Mouse (Mus musculus) embryonic stem cell, embryonic (primary cell): ENCODE results near the gene Erbb3.

Experiments used
- CTCF ChIA-PET, 4 experiments: fragments of 300-600 bp in 2 of 4; fragments of 350-600 bp in 2 of 4; sonication (Branson Sonifier 250); formaldehyde crosslinking; loops; one replicate each; lab custom pipeline; 2022; ENCODE audit warnings: inconsistent platforms in 2 of 4; lab: Charles Lee
- POLR2A ChIA-PET, 4 experiments: fragments of 300-600 bp in 2 of 4; fragments of 350-600 bp in 2 of 4; sonication (Branson Sonifier 250); formaldehyde crosslinking; loops; one replicate each; lab custom pipeline; 2022; ENCODE audit warnings: antibody characterized with exemption in 4 of 4, inconsistent platforms in 1 of 4; lab: Charles Lee

Gene Erbb3

DNA sequence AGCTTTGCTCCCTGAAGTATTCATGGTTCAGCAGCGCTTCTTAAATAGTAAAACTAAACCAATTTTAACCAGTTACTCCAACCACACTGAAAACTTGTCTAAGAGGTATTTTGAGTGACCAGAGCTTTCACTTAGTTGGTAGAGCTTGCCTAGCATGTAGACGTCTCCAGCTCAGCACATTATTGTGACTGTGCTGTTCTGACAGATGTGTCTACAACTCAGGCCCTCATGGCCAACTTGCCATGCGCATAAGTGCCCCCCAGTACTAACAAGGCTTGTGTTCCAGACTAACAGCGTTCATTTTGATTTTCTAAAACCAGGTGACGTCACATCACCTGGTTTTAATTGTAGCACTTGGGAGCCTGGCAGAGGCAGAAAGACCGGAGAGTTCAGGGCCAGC, 32.5 kb downstream of the Erbb3 start:
- POLR2A ChIA-PET, result interaction anchor here (0.7 to 12.1 kb wide), 13 partner anchors 9 to 70 kb away, joined by 3 to 250 read pairs (median 9); partner anchors contain the start of genes Pa2g4 (in 4 of the 4), Zc3h10 (in 3 of the 4), Esyt1 (in 1 of the 4) and Myl6b (in 1 of the 4)
- CTCF ChIA-PET, result interaction anchor here (0.6 to 1.6 kb wide), 10 partner anchors 9 to 334 kb away, joined by 3 to 8 read pairs (median 3); partner anchors contain the start of genes Pa2g4 (in 1 of the 4) and Zc3h10 (in 1 of the 4)

DNA sequence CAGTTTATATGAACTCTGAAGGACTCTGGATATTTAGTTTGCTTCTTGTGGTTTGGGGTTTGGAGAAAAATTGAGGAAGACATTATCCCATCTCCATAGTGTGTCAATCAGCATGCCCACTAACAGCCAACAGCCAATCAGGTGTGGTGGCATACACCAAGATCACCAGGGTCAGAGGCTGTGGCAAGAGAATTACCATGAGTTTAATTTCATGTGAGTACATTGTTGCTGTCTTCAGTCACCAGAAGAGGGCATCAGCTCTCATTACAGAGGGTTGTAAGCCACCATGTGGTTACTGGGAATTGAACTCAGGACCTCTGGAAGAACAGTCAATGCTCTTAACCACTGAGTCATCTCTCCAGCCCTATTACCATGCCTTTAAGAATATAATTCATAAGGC, 33.2 kb downstream of the Erbb3 start:
- ChIA-PET CTCF (interaction anchor here (0.6 to 1.6 kb wide), 12 partner anchors 9 to 335 kb away, joined by 3 to 8 read pairs (median 3); partner anchors contain the start of genes Pa2g4 (in 2 of the 4) and Zc3h10 (in 1 of the 4)), POLR2A (interaction anchor here (0.6 to 12.1 kb wide), 13 partner anchors 8 to 192 kb away, joined by 3 to 250 read pairs (median 9); partner anchors contain the start of genes Pa2g4 (in 4 of the 4), Zc3h10 (in 3 of the 4), Esyt1 (in 1 of the 4) and Myl6b (in 1 of the 4))

DNA sequence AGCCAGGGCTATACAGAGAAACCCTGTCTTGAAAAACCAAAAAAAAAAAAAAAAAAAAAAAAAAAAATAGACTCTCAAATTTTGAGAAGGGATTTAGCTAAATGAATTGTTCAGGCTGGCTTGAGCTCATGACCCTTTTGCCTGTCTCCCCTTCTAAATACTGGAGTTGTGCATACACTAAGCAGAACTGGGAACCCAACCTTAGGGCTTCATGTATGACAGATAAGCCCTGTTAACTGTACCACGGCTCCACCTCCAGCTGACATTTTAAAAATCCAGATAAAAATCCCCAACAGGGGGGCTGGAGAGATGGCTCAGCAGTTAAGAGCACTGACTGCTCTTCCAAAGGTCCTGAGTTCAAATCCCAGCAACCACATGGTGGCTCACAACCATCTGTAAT, 33.9 kb downstream of the Erbb3 start:
- ChIA-PET POLR2A (interaction anchor here in 3 of 4 experiments (0.6 to 12.1 kb wide), 16 partner anchors 8 to 139 kb away, joined by 3 to 250 read pairs (median 4); partner anchors contain the start of genes Pa2g4 (in 3 of the 3), Zc3h10 (in 3 of the 3), Esyt1 (in 2 of the 3) and Myl6b (in 1 of the 3)), CTCF (interaction anchor here in 2 of 4 experiments (0.6 to 1.4 kb wide), 4 partner anchors 35 to 888 kb away, joined by 3 to 4 read pairs (median 3); no protein-coding TSS in a partner anchor)

DNA sequence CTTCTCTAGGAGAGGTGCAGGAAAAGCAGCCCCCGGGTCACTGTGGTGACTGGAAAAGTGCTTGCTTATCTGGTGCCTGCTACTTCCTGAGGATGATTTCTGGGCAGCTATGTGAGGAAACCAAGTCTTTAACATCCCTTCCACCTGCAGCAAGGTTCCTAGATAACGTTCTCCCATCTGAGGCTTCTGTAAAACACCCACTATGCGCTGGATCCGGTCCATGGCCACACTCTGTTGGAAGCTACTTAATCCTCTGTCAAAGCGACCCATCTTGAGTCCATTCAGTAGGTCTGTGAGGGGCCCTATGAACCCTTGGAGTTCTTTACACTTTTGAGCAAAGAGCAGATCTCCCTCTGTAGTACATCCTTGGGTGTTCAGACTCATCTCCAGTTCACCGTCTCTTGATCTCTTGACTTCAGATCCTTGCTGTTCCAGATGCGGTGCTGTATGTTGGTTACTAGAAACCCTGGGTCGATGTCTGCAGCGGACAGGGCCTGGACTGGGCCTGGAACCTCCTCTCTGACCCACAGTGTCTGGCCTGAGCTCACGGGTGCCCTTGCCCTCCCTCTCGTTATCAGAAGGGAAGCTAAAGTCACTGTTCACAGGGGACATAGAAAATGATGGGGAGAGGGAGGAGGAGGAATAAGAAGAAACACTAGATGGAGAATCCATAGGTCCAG, 39.2 kb downstream of the Erbb3 start:
- POLR2A ChIA-PET, result interaction anchor here in 3 of 4 experiments (0.6 to 3.0 kb wide), 31 partner anchors 8 to 1336 kb away, joined by 3 to 46 read pairs (median 4); partner anchors contain the start of genes Pa2g4 (in 3 of the 3), Esyt1 (in 2 of the 3), Nabp2 (in 2 of the 3) and Rnf41 (in 2 of the 3)
- CTCF ChIA-PET, result interaction anchor here in 2 of 4 experiments (0.6 to 1.4 kb wide), 3 partner anchors 40 to 943 kb away, joined by 3 to 5 read pairs (median 4); partner anchors contain the start of gene Erbb3 (in 1 of the 2)

DNA sequence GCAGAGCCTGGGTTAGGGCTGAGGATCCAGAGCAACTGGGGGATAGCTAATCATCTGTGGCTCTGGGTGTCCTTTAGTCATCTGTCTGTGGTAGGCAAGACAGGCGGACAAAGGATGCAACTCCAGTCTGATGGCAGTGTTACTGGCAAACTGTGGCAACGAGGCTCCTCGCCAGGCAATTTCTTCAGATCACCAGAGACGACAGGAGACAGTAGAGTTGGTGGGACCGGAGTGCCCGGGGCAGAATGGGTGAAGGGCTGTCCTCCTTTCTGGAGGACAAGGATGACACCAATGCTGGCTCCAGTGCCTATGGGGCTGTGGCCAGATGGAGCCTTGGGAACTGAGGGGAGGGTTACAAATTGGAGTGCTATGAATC, 39.8 kb downstream of the Erbb3 start:
- CTCF ChIA-PET, result interaction anchor here in 1 of 4 experiments (0.7 to 1.4 kb wide), 2 partner anchors 40 to 942 kb away, joined by 3 to 5 read pairs; partner anchors contain the start of gene Erbb3
- POLR2A ChIA-PET, result interaction anchor here in 3 of 4 experiments (0.6 to 3.0 kb wide), 30 partner anchors 9 to 1335 kb away, joined by 3 to 46 read pairs (median 4); partner anchors contain the start of genes Pa2g4 (in 3 of the 3), Esyt1 (in 2 of the 3), Nabp2 (in 2 of the 3) and Rnf41 (in 2 of the 3)

DNA sequence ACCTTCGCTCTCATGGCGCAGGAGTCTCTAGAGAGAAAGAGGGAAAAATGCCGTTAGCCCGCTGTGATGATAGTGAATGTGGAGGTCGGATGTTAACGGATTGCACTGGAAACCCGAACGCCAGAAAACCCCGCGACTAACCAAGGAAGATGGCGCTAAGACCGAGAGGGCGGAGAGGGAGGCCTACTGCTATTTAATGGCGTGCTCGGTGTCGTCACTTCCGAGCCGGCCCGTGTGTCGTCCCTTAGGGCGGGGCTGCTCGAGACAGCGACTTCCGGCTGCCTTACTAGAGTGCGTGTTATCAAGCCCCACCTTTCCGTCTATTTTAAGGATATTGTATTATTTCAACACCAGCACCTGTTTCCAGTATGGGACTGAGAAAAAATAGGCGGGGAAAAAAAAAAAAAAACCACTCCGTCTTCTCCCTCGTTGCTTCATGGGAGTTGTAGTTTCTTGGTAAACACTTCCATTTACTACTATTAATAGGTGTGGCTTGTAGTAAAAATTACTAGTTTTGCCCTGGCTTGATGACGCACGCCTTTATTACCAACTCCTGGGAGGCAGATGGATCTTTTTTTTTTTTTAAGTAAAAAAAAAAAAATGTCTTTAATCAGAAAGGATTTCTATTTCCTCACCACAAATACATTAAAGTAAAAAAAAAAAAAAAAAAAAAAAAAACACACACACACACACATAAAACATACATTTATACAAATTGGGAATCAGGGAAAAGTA, 40.3 kb downstream of the Erbb3 start, which contains the start of gene Rpl41:
Gene Rpl41 (minus strand): TSS at position 359 of the 735 bp plus-strand sequence.
- ChIA-PET CTCF (interaction anchor here in 1 of 4 experiments (0.7 to 2.1 kb wide), 2 partner anchors 24 to 942 kb away, joined by 3 to 14 read pairs; partner anchors contain the start of gene Esyt1), POLR2A (interaction anchor here in 3 of 4 experiments (0.5 to 5.3 kb wide), 77 partner anchors 8 to 514 kb away, joined by 3 to 250 read pairs (median 8); partner anchors contain the start of genes Esyt1 (in 3 of the 3), Myl6 (in 3 of the 3), Nabp2 (in 3 of the 3) and Pa2g4 (in 3 of the 3))

DNA sequence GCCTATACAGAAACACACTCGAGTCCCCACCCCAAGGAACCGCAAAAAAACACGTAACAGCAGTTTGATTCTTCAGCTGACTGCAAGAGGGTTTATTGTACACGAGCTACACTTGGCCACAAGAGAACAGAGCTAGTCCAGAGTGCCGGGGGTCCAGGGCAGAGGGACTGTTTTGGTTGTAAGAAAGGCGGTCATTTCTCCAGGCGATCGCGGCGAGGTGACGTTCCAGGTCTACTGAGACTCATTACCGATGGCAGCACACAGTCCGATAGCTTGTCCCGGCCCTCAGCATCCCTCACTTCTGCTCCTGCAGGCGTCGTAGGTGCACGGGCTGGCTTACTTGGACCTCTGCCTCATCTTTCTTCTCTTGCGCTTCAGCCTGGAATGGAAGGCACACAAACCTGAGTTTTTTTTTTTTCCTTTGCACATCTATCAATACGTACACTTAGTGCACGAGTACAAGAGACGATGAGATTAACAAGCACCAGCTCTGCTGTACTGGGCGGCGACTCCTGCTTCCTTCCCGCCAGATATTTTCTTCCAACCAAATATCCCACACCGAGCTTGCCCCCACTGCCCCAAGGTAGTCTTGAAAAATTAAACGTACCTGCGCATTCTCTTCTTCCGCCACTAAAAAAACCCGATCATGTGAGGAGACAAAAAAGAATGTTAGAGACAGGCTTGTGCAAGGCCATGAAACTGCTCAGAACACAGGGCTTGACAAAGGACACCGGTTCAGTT, 41.2 kb downstream of the Erbb3 start:
- ChIA-PET CTCF (interaction anchor here in 3 of 4 experiments (0.7 to 2.8 kb wide), 19 partner anchors 8 to 365 kb away, joined by 3 to 18 read pairs (median 5); partner anchors contain the start of genes Esyt1 (in 3 of the 3), Coq10a (in 1 of the 3), Myl6 (in 1 of the 3) and Nabp2 (in 1 of the 3)), POLR2A (interaction anchor here (0.5 to 5.3 kb wide), 180 partner anchors 8 to 1259 kb away, joined by 3 to 250 read pairs (median 5); partner anchors contain the start of genes Esyt1 (in 4 of the 4), Myl6b (in 4 of the 4), Cnpy2 (in 3 of the 4) and Coq10a (in 3 of the 4))

DNA sequence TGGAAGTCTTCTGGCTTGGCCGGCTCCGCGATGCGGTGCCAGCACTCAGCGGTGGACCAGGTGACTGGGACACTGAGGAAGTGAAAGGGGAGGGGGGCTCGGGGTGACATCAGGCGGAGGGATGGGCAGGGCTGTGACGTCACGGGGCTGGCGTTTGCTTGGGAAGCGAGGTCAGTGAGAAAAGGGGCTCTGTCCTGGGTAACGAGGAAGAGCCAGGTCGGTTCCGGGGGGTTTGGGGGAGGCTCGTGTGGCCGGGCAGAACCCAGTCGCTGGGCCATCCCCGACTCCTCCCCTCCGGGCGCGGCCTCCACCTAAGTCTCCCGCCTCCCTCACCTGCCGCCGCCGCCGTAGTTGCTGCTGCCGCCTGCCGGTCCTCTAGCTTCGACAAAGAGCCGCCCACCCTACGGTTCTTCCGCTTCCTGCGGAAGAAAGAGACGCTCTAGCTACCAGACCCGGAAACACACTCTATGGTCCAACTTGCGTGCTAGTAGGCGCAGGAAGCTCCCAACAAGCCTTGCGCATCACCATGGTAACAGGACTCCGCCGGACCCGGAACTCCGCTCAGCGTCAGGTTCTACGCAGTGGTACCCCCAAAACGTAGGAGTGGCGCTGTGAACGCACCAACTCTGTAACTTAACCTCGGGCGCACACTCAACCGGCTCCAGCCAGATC, 42.0 kb downstream of the Erbb3 start, which contains the start of gene Zc3h10:
Gene Zc3h10 (minus strand): TSS at position 414 of the 672 bp plus-strand sequence.
- CTCF ChIA-PET, result interaction anchor here in 3 of 4 experiments (0.5 to 2.8 kb wide), 22 partner anchors 9 to 366 kb away, joined by 3 to 18 read pairs (median 5); partner anchors contain the start of genes Esyt1 (in 3 of the 3), Coq10a (in 1 of the 3), Myl6 (in 1 of the 3) and Nabp2 (in 1 of the 3)

DNA sequence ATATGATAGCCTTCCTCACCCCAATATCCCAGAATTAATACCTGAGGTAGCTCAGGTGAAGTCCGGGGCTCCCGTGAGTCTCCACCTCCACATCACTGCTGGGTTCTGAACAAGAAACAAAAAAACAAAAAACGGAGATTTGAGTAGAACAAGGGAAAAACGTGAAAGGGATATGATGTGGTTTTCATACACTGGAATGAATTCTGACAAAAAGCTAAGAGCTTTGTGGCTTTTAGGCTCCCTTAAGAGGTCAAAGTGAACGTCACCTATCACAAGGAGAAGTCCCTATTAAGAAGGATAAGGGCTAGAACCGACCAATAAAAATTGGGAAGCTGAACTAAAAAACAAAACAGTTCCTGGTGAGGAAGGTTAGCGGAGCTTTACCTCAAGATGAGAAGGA, 42.7 kb downstream of the Erbb3 start:
- POLR2A ChIA-PET, result interaction anchor here in 3 of 4 experiments (0.6 to 5.3 kb wide), 92 partner anchors 7 to 940 kb away, joined by 3 to 250 read pairs (median 7); partner anchors contain the start of genes Esyt1 (in 3 of the 3), Myl6b (in 3 of the 3), Coq10a (in 2 of the 3) and Cs (in 2 of the 3)

More for the DNA sequence above, 42.0 kb downstream of the Erbb3 start, which contains the start of gene Zc3h10:
- POLR2A ChIA-PET, result interaction anchor here (0.6 to 5.3 kb wide), 211 partner anchors 8 to 1258 kb away, joined by 3 to 250 read pairs (median 5); partner anchors contain the start of genes Esyt1 (in 4 of the 4), Myl6b (in 4 of the 4), Pa2g4 (in 4 of the 4) and Cnpy2 (in 3 of the 4)

DNA sequence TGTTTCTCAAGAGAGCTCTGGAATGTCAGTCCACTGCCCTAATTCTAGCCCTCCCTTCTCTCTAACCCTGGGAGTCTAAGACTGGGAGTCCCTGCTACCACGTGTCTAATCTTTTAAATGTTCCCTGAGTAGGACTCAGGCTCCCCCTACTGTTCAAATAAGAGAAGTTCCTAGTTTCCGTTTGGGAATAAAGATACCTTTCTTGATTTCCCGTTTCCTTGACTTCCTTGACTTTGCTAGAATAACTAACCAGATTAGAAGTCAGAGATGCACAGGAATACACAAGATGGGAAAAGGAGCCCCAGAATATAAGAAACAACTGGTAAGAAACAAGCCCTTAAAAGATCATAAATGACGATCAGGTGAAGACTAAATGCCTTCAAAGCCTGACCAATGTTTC, 43.1 kb downstream of the Erbb3 start:
- ChIA-PET POLR2A (interaction anchor here in 3 of 4 experiments (0.6 to 5.3 kb wide), 65 partner anchors 7 to 508 kb away, joined by 3 to 250 read pairs (median 8); partner anchors contain the start of genes Esyt1 (in 3 of the 3), Myl6b (in 3 of the 3), Myl6 (in 2 of the 3) and Nabp2 (in 2 of the 3)), CTCF (interaction anchor here (0.6 to 2.8 kb wide), 19 partner anchors 10 to 188 kb away, joined by 3 to 18 read pairs (median 5); partner anchors contain the start of genes Esyt1 (in 2 of the 4), Coq10a (in 1 of the 4), Myl6 (in 1 of the 4) and Myl6b (in 1 of the 4))

More for the DNA sequence above, 42.7 kb downstream of the Erbb3 start:
- CTCF ChIA-PET, result interaction anchor here in 3 of 4 experiments (0.9 to 2.8 kb wide), 20 partner anchors 10 to 366 kb away, joined by 3 to 18 read pairs (median 5); partner anchors contain the start of genes Esyt1 (in 3 of the 3), Coq10a (in 1 of the 3), Myl6 (in 1 of the 3) and Myl6b (in 1 of the 3)

DNA sequence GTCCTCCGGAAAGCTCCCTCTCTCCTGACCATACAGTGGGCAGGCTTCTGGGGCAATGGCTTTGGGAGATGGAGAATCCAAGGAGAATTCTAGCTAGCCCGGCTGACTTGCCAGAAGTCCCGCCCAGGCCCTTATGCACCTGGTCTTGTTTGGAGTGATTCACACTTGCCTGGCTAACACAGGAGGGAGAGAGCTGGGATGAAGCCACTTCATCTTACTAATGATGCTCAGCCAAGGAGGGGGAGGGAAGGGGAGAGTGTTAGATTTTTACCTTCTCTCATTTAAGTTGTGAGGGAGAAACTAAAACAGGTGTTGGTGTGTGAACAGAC, 43.9 kb downstream of the Erbb3 start:
- ChIA-PET POLR2A (interaction anchor here in 3 of 4 experiments (0.5 to 5.3 kb wide), 30 partner anchors 10 to 481 kb away, joined by 3 to 250 read pairs (median 8); partner anchors contain the start of genes Esyt1 (in 3 of the 3), Myl6b (in 2 of the 3), Pa2g4 (in 2 of the 3) and Pan2 (in 2 of the 3)), CTCF (interaction anchor here (0.5 to 2.8 kb wide), 13 partner anchors 10 to 244 kb away, joined by 3 to 18 read pairs (median 4); partner anchors contain the start of genes Myl6b (in 1 of the 4), Nabp2 (in 1 of the 4), Pa2g4 (in 1 of the 4) and Rnf41 (in 1 of the 4))

DNA sequence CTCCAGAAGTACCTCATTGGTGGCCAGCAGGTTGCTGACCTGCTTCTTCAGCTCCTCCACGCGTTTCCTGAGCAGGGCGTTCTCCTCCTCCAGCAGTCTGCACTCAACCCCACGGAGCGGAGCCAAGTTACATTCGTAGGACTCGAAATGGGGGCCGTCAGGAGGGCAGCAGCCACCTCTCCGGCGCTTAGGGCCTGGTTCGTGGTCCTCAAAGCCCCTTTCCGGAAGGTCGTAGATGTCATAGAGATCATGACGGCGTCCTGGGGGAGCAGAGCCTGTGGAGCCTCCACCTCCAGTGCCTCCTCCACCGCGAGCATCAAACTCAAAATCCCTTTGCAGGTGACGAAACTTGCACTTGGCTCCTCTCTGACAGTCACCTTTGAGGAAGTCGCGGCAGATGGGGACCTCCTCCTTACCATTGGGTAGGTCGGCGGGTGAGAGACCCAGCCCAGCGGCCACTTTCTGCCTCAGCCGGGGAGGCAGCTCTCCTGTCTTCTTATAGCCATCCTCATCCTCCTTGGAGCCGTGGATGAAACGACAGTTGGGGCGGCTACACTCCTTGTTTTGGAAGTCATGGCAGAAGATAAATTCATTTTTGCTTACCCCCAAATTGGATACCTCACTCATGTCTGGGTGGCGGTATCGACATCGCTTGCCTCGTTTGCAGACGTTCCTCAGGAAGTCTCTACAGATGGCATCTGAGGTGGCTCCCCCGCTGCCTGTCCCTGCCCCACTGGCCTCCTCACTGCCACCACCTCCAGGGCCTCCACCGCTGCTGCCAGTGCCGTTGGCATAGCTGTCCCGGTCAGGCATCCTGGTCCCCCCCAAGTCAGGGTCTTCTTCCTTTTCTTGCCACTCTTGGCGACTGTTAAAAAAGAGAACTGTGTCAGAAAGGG, 44.5 kb downstream of the Erbb3 start:
- ChIA-PET POLR2A (interaction anchor here in 3 of 4 experiments (0.5 to 5.3 kb wide), 27 partner anchors 9 to 480 kb away, joined by 3 to 250 read pairs (median 10); partner anchors contain the start of genes Esyt1 (in 3 of the 3), Pa2g4 (in 2 of the 3), Myl6 (in 1 of the 3) and Myl6b (in 1 of the 3)), CTCF (interaction anchor here in 2 of 4 experiments (0.5 to 2.8 kb wide), 8 partner anchors 10 to 244 kb away, joined by 3 to 18 read pairs (median 4); partner anchors contain the start of genes Nabp2 (in 1 of the 2), Pa2g4 (in 1 of the 2) and Rnf41 (in 1 of the 2))

DNA sequence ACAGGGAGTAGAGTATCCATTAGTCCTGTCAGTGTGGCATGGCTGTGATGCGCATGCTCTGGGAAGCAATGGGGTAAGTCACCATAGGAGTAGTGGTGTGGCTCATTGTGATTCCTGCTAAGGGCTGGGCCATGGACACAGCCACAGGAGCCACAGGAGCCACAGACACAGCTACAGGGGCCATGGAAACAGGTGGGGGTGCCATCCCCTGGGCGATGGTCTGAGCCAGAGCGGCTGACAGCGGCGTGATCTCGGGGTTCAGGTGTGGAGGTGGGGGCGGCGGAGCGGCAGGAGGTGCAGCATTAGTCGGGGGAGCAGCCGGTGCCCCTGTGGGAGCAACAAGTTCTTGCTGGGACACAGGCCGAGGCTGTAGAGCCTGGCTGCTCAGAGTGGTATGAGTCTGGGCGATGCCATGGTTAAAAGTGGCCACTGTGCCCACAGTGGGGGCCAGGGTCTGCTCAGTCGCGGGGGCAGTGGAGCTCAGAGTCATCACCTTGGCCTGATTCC, 45.2 kb downstream of the Erbb3 start:
- ChIA-PET POLR2A (interaction anchor here in 3 of 4 experiments (0.6 to 5.3 kb wide), 13 partner anchors 8 to 174 kb away, joined by 3 to 250 read pairs (median 52); partner anchors contain the start of genes Esyt1 (in 3 of the 3), Pa2g4 (in 2 of the 3) and Myl6 (in 1 of the 3)), CTCF (no interaction called here)
